7 mouse cellular contexts compared by ENCODE assay signal in genomic region chr15:88662111-88662850, GRCm38 (mm10).
A peak's percentile ranks its signal among the peaks of the same experiment; 100 is the strongest.
DNase-seq lines count a peak whose midpoint lies in the region; ATAC-seq and TF ChIP-seq lines count a peak whose summit lies in the region.

No protein-coding gene starts in this region.

- no peaks in the 10 kb centered on the region for H3K9me3 ChIP-seq in CH12.LX (replicated peaks; ENCODE audit: low read length)
- H3K9me3 ChIP-seq in heart, embryonic 11.5 days (replicated peaks; ENCODE audit: control insufficient read depth, low read length): no peaks in the 10 kb centered on the region
- no peaks in the 10 kb centered on the region for H3K9me3 ChIP-seq in kidney, postnatal 0 days (replicated peaks; ENCODE audit: low read length)
- H3K9me3 ChIP-seq in lung, postnatal 0 days (ENCODE audit: low read length): no peaks in the 10 kb centered on the region

- dilution Hi-C loops in CH12.LX (cut with MboI; ENCODE audit: extremely low pct_ligation_motif_present, extremely low pct_unique_long_range_greater_than_20kb, low sequenced_read_pairs): no loop called here

- TF ChIP-seq CTCF in CH12.LX (conservative IDR thresholded peaks at IDR 0.05 in 1 of 2, IDR thresholded peaks at IDR 0.05 in 1 of 2; ENCODE audit: low read depth in 2 of 2, low read length in 2 of 2) (peak in 1 of 2 experiments; percentile 70; a peak in 2 of 4 replicates), Patski (IDR thresholded peaks at IDR 0.05) (peak; percentile 89)
- TF ChIP-seq CTCF in kidney, postnatal 0 days (IDR thresholded peaks at IDR 0.05; ENCODE audit: low read depth): peak; percentile 86
- TF ChIP-seq CTCF in lung, postnatal 0 days (IDR thresholded peaks at IDR 0.05): peak; percentile 81

- no peak overlapping the region for H3K4me3 ChIP-seq in CH12.LX (replicated peaks in 1 of 3; ENCODE audit: low read depth in 2 of 3, low read length in 2 of 3, poor library complexity in 1 of 3)
- H3K4me3 ChIP-seq in heart, embryonic 11.5 days (ENCODE audit: low read depth, low read length): no peak overlapping the region
- no peak overlapping the region for H3K4me3 ChIP-seq in kidney, postnatal 0 days (replicated peaks; ENCODE audit: low read depth, low read length)
- no peak overlapping the region for H3K4me3 ChIP-seq in lung, postnatal 0 days (ENCODE audit: low read depth, low read length)

- H3K27ac ChIP-seq in CH12.LX (ENCODE audit: insufficient read depth, low read depth): no peak overlapping the region
- no peak overlapping the region for H3K27ac ChIP-seq in heart, embryonic 11.5 days (ENCODE audit: low read depth, low read length)
- no peak overlapping the region for H3K27ac ChIP-seq in kidney, postnatal 0 days
- H3K27ac ChIP-seq in lung, postnatal 0 days (ENCODE audit: low read length): no peak overlapping the region

- peak; percentile 45 for ATAC-seq in Patski
- ATAC-seq in heart, embryonic 11.5 days (replicated peaks; ENCODE audit: insufficient number of reproducible peaks, low FRiP score, low TSS enrichment): no peak
- ATAC-seq in kidney, postnatal 0 days (replicated peaks; ENCODE audit: low FRiP score, low read depth): no peak
- ATAC-seq in lung, postnatal 0 days: no peak

- no peaks in the 10 kb centered on the region for H3K79me2 ChIP-seq in CH12.LX (replicated peaks; ENCODE audit: control insufficient read depth, extremely low read depth, insufficient read depth, poor library complexity, severe bottlenecking)

- no peak for TF ChIP-seq EP300 in CH12.LX (IDR thresholded peaks at IDR 0.05; ENCODE audit: low read length)
- no peak for TF ChIP-seq EP300 in lung, postnatal 0 days (IDR thresholded peaks at IDR 0.05)

- TF ChIP-seq POLR2A in CH12.LX (IDR thresholded peaks at IDR 0.05; ENCODE audit: low read depth, low read length): no peak

- H3K27me3 ChIP-seq in CH12.LX (replicated peaks) (peaks cover 73% of the 10 kb centered on the region), Patski (peaks cover 14% of the 10 kb centered on the region)
- peaks cover 19% of the 10 kb centered on the region for H3K27me3 ChIP-seq in heart, embryonic 11.5 days (ENCODE audit: control insufficient read depth, insufficient read depth, low read length)
- 0 out of 2 replicates have a peak, but pooled peaks cover 3% of the 10 kb centered on the region for H3K27me3 ChIP-seq in kidney, postnatal 0 days (ENCODE audit: insufficient read depth, low read length)
- H3K27me3 ChIP-seq in lung, postnatal 0 days (replicated peaks; ENCODE audit: insufficient read depth, low read length): no peaks in the 10 kb centered on the region

- peak; percentile 22 for TF ChIP-seq RAD21 in CH12.LX (IDR thresholded peaks at IDR 0.05; ENCODE audit: low read depth, low read length)

- in situ Hi-C loops in CH12.LX (cut with MboI; ENCODE audit: low pct_ligation_motif_present, low pct_unique_long_range_greater_than_20kb, low sequenced_read_pairs) (no loop called here), Patski (cut with MboI; ENCODE audit: low pct_unique_long_range_greater_than_20kb) (loop anchor here (25.0 kb wide), 1 partner anchor 1050 kb away; no protein-coding TSS in a partner anchor)

- DNase-seq in CH12.LX (ENCODE audit: extremely low read depth) (peak; percentile 45), Patski (ENCODE audit: low read depth, low spot score) (no peak)
- peak; percentile 76 for DNase-seq in embryo, embryonic 11 days
- peak; percentile 52 for DNase-seq in kidney, postnatal 0 days (ENCODE audit: low spot score)
- DNase-seq in lung, postnatal 0 days (ENCODE audit: low spot score): peak; percentile 50
- peak; percentile 68 for DNase-seq in retina, postnatal 1 day

- POLR2A ChIA-PET in Patski (lab: Charles Lee): no interaction called here

- H3K4me1 ChIP-seq in CH12.LX (ENCODE audit: control insufficient read depth in 1 of 2, insufficient read depth in 2 of 2): peaks cover 8 to 12% of the 10 kb centered on the region in 2 experiments
- no peaks in the 10 kb centered on the region for H3K4me1 ChIP-seq in heart, embryonic 11.5 days (ENCODE audit: control insufficient read depth, insufficient read depth, low read length)
- H3K4me1 ChIP-seq in kidney, postnatal 0 days (replicated peaks; ENCODE audit: insufficient read depth, low read length): no peaks in the 10 kb centered on the region
- H3K4me1 ChIP-seq in lung, postnatal 0 days (ENCODE audit: insufficient read depth, low read depth, low read length): no peaks in the 10 kb centered on the region

- no peaks in the 10 kb centered on the region for H3K36me3 ChIP-seq in CH12.LX (replicated peaks in 1 of 2; ENCODE audit: control insufficient read depth in 1 of 2, insufficient read depth in 1 of 2, low read length in 1 of 2)
- no peaks in the 10 kb centered on the region for H3K36me3 ChIP-seq in heart, embryonic 11.5 days (ENCODE audit: control insufficient read depth, insufficient read depth, low read length)
- H3K36me3 ChIP-seq in kidney, postnatal 0 days (ENCODE audit: insufficient read depth, low read length): no peaks in the 10 kb centered on the region
- H3K36me3 ChIP-seq in lung, postnatal 0 days (ENCODE audit: insufficient read depth, low read length): no peaks in the 10 kb centered on the region

- H3K9ac ChIP-seq in CH12.LX (ENCODE audit: insufficient read depth, low read depth): no peak overlapping the region
- no peak overlapping the region for H3K9ac ChIP-seq in heart, embryonic 11.5 days (ENCODE audit: low read depth, low read length)
- H3K9ac ChIP-seq in kidney, postnatal 0 days (ENCODE audit: low read depth, low read length): no peak overlapping the region
- H3K9ac ChIP-seq in lung, postnatal 0 days (replicated peaks; ENCODE audit: low read depth): no peak overlapping the region

- 6% methylated on average over 22 of the region's 22 CpGs for WGBS in heart, embryonic 11.5 days (ENCODE audit: insufficient replicate concordance)
- WGBS in kidney, postnatal 0 days: 8% methylated on average over 22 of the region's 22 CpGs
- 10% methylated on average over 21 of the region's 22 CpGs for WGBS in lung, postnatal 0 days

- CTCF ChIA-PET in Patski (lab: Charles Lee): interaction anchor here (0.9 kb wide), 1 partner anchor 23 kb away, joined by 3 read pairs; no protein-coding TSS in a partner anchor

- peak overlapping the region; percentile 95 for H3K4me2 ChIP-seq in CH12.LX (ENCODE audit: insufficient read depth, low read depth, poor library complexity, severe bottlenecking)
- peak overlapping the region; percentile 43 for H3K4me2 ChIP-seq in heart, embryonic 11.5 days
- H3K4me2 ChIP-seq in kidney, postnatal 0 days (ENCODE audit: low read length): 0 out of 2 replicates have a peak overlapping the region, but pooled peaks have one; percentile 5
- H3K4me2 ChIP-seq in lung, postnatal 0 days (replicated peaks; ENCODE audit: low read depth, low read length): no peak overlapping the region; the same call in 1 of the 2 replicates

TF ChIP-seq in CH12.LX, 34 proteins besides CTCF, POLR2A, EP300 and RAD21:
- no peak for TF ChIP-seq KAT2A (IDR thresholded peaks at IDR 0.05; ENCODE audit: insufficient replicate concordance, low read length)
- TF ChIP-seq ELF1 (IDR thresholded peaks at IDR 0.05; ENCODE audit: low read depth, low read length): peak; percentile 61
- peak; percentile 43; the same call in 1 of the 2 replicates for TF ChIP-seq NRF1 (IDR thresholded peaks at IDR 0.05; ENCODE audit: low read depth, low read length)
